Mouse (Mus musculus): Measurements from ENCODE around the gene Olfr794. TPM values are rescaled to one million over a fixed set of nuclear protein-coding genes. Genes with fewer than 3 reads are reported as not detected.

The Olfr794 gene
- total and polyA plus RNA-seq, 3 experiments: not detected

- Histone ChIP-seq H3K9ac (ENCODE audit: insufficient read depth, low read depth) (no peak within 1 kb of the TSS), H3K79me2 (replicated peaks; ENCODE audit: control insufficient read depth, extremely low read depth, insufficient read depth, poor library complexity, severe bottlenecking) (no peaks in the 10 kb centered on the region), H3K27me3 (replicated peaks) (no peaks in the 10 kb centered on the region), H3K4me2 (ENCODE audit: insufficient read depth, low read depth, poor library complexity, severe bottlenecking) (no peak within 1 kb of the TSS), H3K36me3 (replicated peaks in 1 of 2; ENCODE audit: control insufficient read depth in 1 of 2, insufficient read depth in 1 of 2, low read length in 1 of 2) (no peaks in the 10 kb centered on the region), H3K27ac (ENCODE audit: insufficient read depth, low read depth) (no peak within 1 kb of the TSS), H3K4me1 (ENCODE audit: control insufficient read depth in 1 of 2, insufficient read depth in 2 of 2) (no peaks in the 10 kb centered on the region), H3K9me3 (replicated peaks; ENCODE audit: low read length) (no peaks in the 10 kb centered on the region), H3K4me3 (replicated peaks in 1 of 3; ENCODE audit: low read depth in 2 of 3, low read length in 2 of 3, poor library complexity in 1 of 3) (no peak within 1 kb of the TSS)
- TF ChIP-seq MXI1 (IDR thresholded peaks at IDR 0.05; ENCODE audit: low read depth, low read length) (no peak), SIN3A (IDR thresholded peaks at IDR 0.05; ENCODE audit: low read length) (no peak), EP300 (IDR thresholded peaks at IDR 0.05; ENCODE audit: low read length) (no peak), ELF1 (IDR thresholded peaks at IDR 0.05; ENCODE audit: low read depth, low read length) (no peak), RAD21 (IDR thresholded peaks at IDR 0.05; ENCODE audit: low read depth, low read length) (no peak), JUN (IDR thresholded peaks at IDR 0.05; ENCODE audit: insufficient read depth, low read depth, low read length) (no peak), JUND (conservative IDR thresholded peaks at IDR 0.05; ENCODE audit: low read depth, low read length) (no peak), IRF4 (IDR thresholded peaks at IDR 0.05; ENCODE audit: low read depth, low read length) (no peak), CHD2 (IDR thresholded peaks at IDR 0.05; ENCODE audit: low read length) (no peak), ZNF384 (IDR thresholded peaks at IDR 0.05; ENCODE audit: low read depth, low read length) (no peak)
- DNase-seq (ENCODE audit: extremely low read depth): no peak
- in situ Hi-C loops (cut with MboI; ENCODE audit: low pct_ligation_motif_present, low pct_unique_long_range_greater_than_20kb, low sequenced_read_pairs): no loop called here
- dilution Hi-C loops (cut with MboI; ENCODE audit: extremely low pct_ligation_motif_present, extremely low pct_unique_long_range_greater_than_20kb, low sequenced_read_pairs): no loop called here
Measured at GRCm38 (mm10) chr10:129612470-129612869, 45.0 kb downstream of the Olfr794 start, which contains the start of gene Olfr796. Gene Olfr796, minus strand, starts transcription at chr10:129612570.

- in situ Hi-C loops (cut with MboI; ENCODE audit: low pct_ligation_motif_present, low pct_unique_long_range_greater_than_20kb, low sequenced_read_pairs): no loop called here
- H3K4me2 ChIP-seq (ENCODE audit: insufficient read depth, low read depth, poor library complexity, severe bottlenecking): no peak overlapping the region
- no peak overlapping the region for H3K4me3 ChIP-seq (replicated peaks in 1 of 3; ENCODE audit: low read depth in 2 of 3, low read length in 2 of 3, poor library complexity in 1 of 3)
- no peaks in the 10 kb centered on the region for H3K36me3 ChIP-seq (replicated peaks in 1 of 2; ENCODE audit: control insufficient read depth in 1 of 2, insufficient read depth in 1 of 2, low read length in 1 of 2)
- no peaks in the 10 kb centered on the region for H3K79me2 ChIP-seq (replicated peaks; ENCODE audit: control insufficient read depth, extremely low read depth, insufficient read depth, poor library complexity, severe bottlenecking)
- H3K9me3 ChIP-seq (replicated peaks; ENCODE audit: low read length): no peaks in the 10 kb centered on the region
- H3K4me1 ChIP-seq (ENCODE audit: control insufficient read depth in 1 of 2, insufficient read depth in 2 of 2): no peaks in the 10 kb centered on the region
- no peak for TF ChIP-seq ELF1 (IDR thresholded peaks at IDR 0.05; ENCODE audit: low read depth, low read length)
- no peak for TF ChIP-seq ZC3H11A (IDR thresholded peaks at IDR 0.05; ENCODE audit: low read depth, low read length)
- no peak for TF ChIP-seq NELFE (IDR thresholded peaks at IDR 0.05; ENCODE audit: low read depth, low read length)
- TF ChIP-seq PAX5 (IDR thresholded peaks at IDR 0.05; ENCODE audit: low read length): no peak
- no peak for TF ChIP-seq POLR2AphosphoS2 (IDR thresholded peaks at IDR 0.05; ENCODE audit: low read depth, low read length)
- TF ChIP-seq SMC3 (IDR thresholded peaks at IDR 0.05; ENCODE audit: low read depth, low read length): peak; percentile 37
- peak; percentile 15 for TF ChIP-seq RAD21 (IDR thresholded peaks at IDR 0.05; ENCODE audit: low read depth, low read length)
- TF ChIP-seq MAFK (IDR thresholded peaks at IDR 0.05; ENCODE audit: insufficient replicate concordance, low read length): no peak
- no peak for TF ChIP-seq RCOR1 (conservative IDR thresholded peaks at IDR 0.05; ENCODE audit: low read depth, low read length)
- TF ChIP-seq TCF12 (IDR thresholded peaks at IDR 0.05; ENCODE audit: low read depth, low read length): no peak
- TF ChIP-seq CTCF (conservative IDR thresholded peaks at IDR 0.05 in 1 of 2, IDR thresholded peaks at IDR 0.05 in 1 of 2; ENCODE audit: low read depth in 2 of 2, low read length in 2 of 2): peak in 1 of 2 experiments; percentile 34; a peak in 2 of 4 replicates
- no peaks in the 10 kb centered on the region for H3K27me3 ChIP-seq (replicated peaks)
- no peak overlapping the region for H3K27ac ChIP-seq (ENCODE audit: insufficient read depth, low read depth)
- no peak overlapping the region for H3K9ac ChIP-seq (ENCODE audit: insufficient read depth, low read depth)
- dilution Hi-C loops (cut with MboI; ENCODE audit: extremely low pct_ligation_motif_present, extremely low pct_unique_long_range_greater_than_20kb, low sequenced_read_pairs): no loop called here
- DNase-seq (ENCODE audit: extremely low read depth): no peak
Measured at GRCm38 (mm10) chr10:129621724-129622123, 54.3 kb downstream of the Olfr794 start.

Other genes with a start within 250 kb of the Olfr794 start
Only the 20 nearest of the 27 such genes appear.
- 0.04 and 0.08 TPM in 2 replicates for gene Olfr784, start 183.6 kb upstream of the Olfr794 start, total RNA-seq (2012; rRNA removed)
- not detected in 2 replicates for gene Olfr784, start 183.6 kb upstream of the Olfr794 start, total RNA-seq (2014; rRNA removed)
- 0.10 TPM in 1 of 2 replicates, not detected in the other for gene Olfr784, start 183.6 kb upstream of the Olfr794 start, polyA plus RNA-seq (2012; ENCODE audit: insufficient read length, low read depth)
- gene Olfr785, start 162.2 kb upstream of the Olfr794 start, total RNA-seq (2012; rRNA removed): not detected in 2 replicates
- not detected in 2 replicates for gene Olfr785, start 162.2 kb upstream of the Olfr794 start, total RNA-seq (2014; rRNA removed)
- not detected in 2 replicates for gene Olfr785, start 162.2 kb upstream of the Olfr794 start, polyA plus RNA-seq (2012; ENCODE audit: insufficient read length, low read depth)
- not detected in 2 replicates for gene Olfr786, start 140.3 kb upstream of the Olfr794 start, total RNA-seq (2012; rRNA removed)
- gene Olfr786, start 140.3 kb upstream of the Olfr794 start, total RNA-seq (2014; rRNA removed): not detected in 2 replicates
- gene Olfr786, start 140.3 kb upstream of the Olfr794 start, polyA plus RNA-seq (2012; ENCODE audit: insufficient read length, low read depth): not detected in 2 replicates
- not detected in 2 replicates for gene Olfr787, start 105.8 kb upstream of the Olfr794 start, total RNA-seq (2012; rRNA removed)
- gene Olfr787, start 105.8 kb upstream of the Olfr794 start, total RNA-seq (2014; rRNA removed): not detected in 2 replicates
- gene Olfr787, start 105.8 kb upstream of the Olfr794 start, polyA plus RNA-seq (2012; ENCODE audit: insufficient read length, low read depth): not detected in 2 replicates
- gene Olfr788, start 96.7 kb upstream of the Olfr794 start, total RNA-seq (2012; rRNA removed): not detected in 2 replicates
- gene Olfr788, start 96.7 kb upstream of the Olfr794 start, total RNA-seq (2014; rRNA removed): not detected in 2 replicates
- not detected in 2 replicates for gene Olfr788, start 96.7 kb upstream of the Olfr794 start, polyA plus RNA-seq (2012; ENCODE audit: insufficient read length, low read depth)
- not detected in 2 replicates for gene Olfr789, start 82.9 kb upstream of the Olfr794 start, total RNA-seq (2012; rRNA removed)
- not detected in 2 replicates for gene Olfr789, start 82.9 kb upstream of the Olfr794 start, total RNA-seq (2014; rRNA removed)
- not detected in 2 replicates for gene Olfr789, start 82.9 kb upstream of the Olfr794 start, polyA plus RNA-seq (2012; ENCODE audit: insufficient read length, low read depth)
- gene Olfr790, start 69.2 kb upstream of the Olfr794 start, total RNA-seq (2012; rRNA removed): not detected in 2 replicates
- not detected in 2 replicates for gene Olfr790, start 69.2 kb upstream of the Olfr794 start, total RNA-seq (2014; rRNA removed)
- gene Olfr790, start 69.2 kb upstream of the Olfr794 start, polyA plus RNA-seq (2012; ENCODE audit: insufficient read length, low read depth): not detected in 2 replicates
- not detected in 2 replicates for gene Olfr791, start 45.9 kb upstream of the Olfr794 start, total RNA-seq (2012; rRNA removed)
- gene Olfr791, start 45.9 kb upstream of the Olfr794 start, total RNA-seq (2014; rRNA removed): not detected in 2 replicates
- not detected in 2 replicates for gene Olfr791, start 45.9 kb upstream of the Olfr794 start, polyA plus RNA-seq (2012; ENCODE audit: insufficient read length, low read depth)
- not detected in 2 replicates for gene Olfr792, start 28.5 kb upstream of the Olfr794 start, total RNA-seq (2012; rRNA removed)
- not detected in 2 replicates for gene Olfr792, start 28.5 kb upstream of the Olfr794 start, total RNA-seq (2014; rRNA removed)
- gene Olfr792, start 28.5 kb upstream of the Olfr794 start, polyA plus RNA-seq (2012; ENCODE audit: insufficient read length, low read depth): not detected in 2 replicates
- gene Olfr796, start 44.9 kb downstream of the Olfr794 start, total RNA-seq (2012; rRNA removed): not detected in 2 replicates
- not detected in 2 replicates for gene Olfr796, start 44.9 kb downstream of the Olfr794 start, total RNA-seq (2014; rRNA removed)
- 0.07 TPM in 1 of 2 replicates, not detected in the other for gene Olfr796, start 44.9 kb downstream of the Olfr794 start, polyA plus RNA-seq (2012; ENCODE audit: insufficient read length, low read depth)
- gene Olfr798, start 60.3 kb downstream of the Olfr794 start, total RNA-seq (2012; rRNA removed): not detected in 2 replicates
- not detected in 2 replicates for gene Olfr798, start 60.3 kb downstream of the Olfr794 start, total RNA-seq (2014; rRNA removed)
- not detected in 2 replicates for gene Olfr798, start 60.3 kb downstream of the Olfr794 start, polyA plus RNA-seq (2012; ENCODE audit: insufficient read length, low read depth)
- not detected in 2 replicates for gene Olfr799, start 69.8 kb downstream of the Olfr794 start, total RNA-seq (2012; rRNA removed)
- gene Olfr799, start 69.8 kb downstream of the Olfr794 start, total RNA-seq (2014; rRNA removed): not detected in 2 replicates
- not detected in 2 replicates for gene Olfr799, start 69.8 kb downstream of the Olfr794 start, polyA plus RNA-seq (2012; ENCODE audit: insufficient read length, low read depth)
- gene Olfr800, start 90.0 kb downstream of the Olfr794 start, total RNA-seq (2012; rRNA removed): not detected in 2 replicates
- gene Olfr800, start 90.0 kb downstream of the Olfr794 start, total RNA-seq (2014; rRNA removed): not detected in 2 replicates
- not detected in 2 replicates for gene Olfr800, start 90.0 kb downstream of the Olfr794 start, polyA plus RNA-seq (2012; ENCODE audit: insufficient read length, low read depth)
- gene Olfr801, start 106.2 kb downstream of the Olfr794 start, total RNA-seq (2012; rRNA removed): not detected in 2 replicates
- gene Olfr801, start 106.2 kb downstream of the Olfr794 start, total RNA-seq (2014; rRNA removed): not detected in 2 replicates
- not detected in 2 replicates for gene Olfr801, start 106.2 kb downstream of the Olfr794 start, polyA plus RNA-seq (2012; ENCODE audit: insufficient read length, low read depth)
- gene Olfr802, start 120.5 kb downstream of the Olfr794 start, total RNA-seq (2012; rRNA removed): not detected in 2 replicates
- gene Olfr802, start 120.5 kb downstream of the Olfr794 start, total RNA-seq (2014; rRNA removed): not detected in 2 replicates
- gene Olfr802, start 120.5 kb downstream of the Olfr794 start, polyA plus RNA-seq (2012; ENCODE audit: insufficient read length, low read depth): not detected in 2 replicates
- gene Olfr803, start 126.6 kb downstream of the Olfr794 start, total RNA-seq (2012; rRNA removed): not detected in 2 replicates
- gene Olfr803, start 126.6 kb downstream of the Olfr794 start, total RNA-seq (2014; rRNA removed): not detected in 2 replicates
- gene Olfr803, start 126.6 kb downstream of the Olfr794 start, polyA plus RNA-seq (2012; ENCODE audit: insufficient read length, low read depth): not detected in 2 replicates
- not detected in 2 replicates for gene Olfr804, start 135.6 kb downstream of the Olfr794 start, total RNA-seq (2012; rRNA removed)
- gene Olfr804, start 135.6 kb downstream of the Olfr794 start, total RNA-seq (2014; rRNA removed): not detected in 2 replicates
- gene Olfr804, start 135.6 kb downstream of the Olfr794 start, polyA plus RNA-seq (2012; ENCODE audit: insufficient read length, low read depth): not detected in 2 replicates
- not detected in 2 replicates for gene Olfr805, start 161.7 kb downstream of the Olfr794 start, total RNA-seq (2012; rRNA removed)
- not detected in 2 replicates for gene Olfr805, start 161.7 kb downstream of the Olfr794 start, total RNA-seq (2014; rRNA removed)
- gene Olfr805, start 161.7 kb downstream of the Olfr794 start, polyA plus RNA-seq (2012; ENCODE audit: insufficient read length, low read depth): not detected in 2 replicates
- gene Olfr806, start 174.3 kb downstream of the Olfr794 start, total RNA-seq (2012; rRNA removed): not detected in 2 replicates
- gene Olfr806, start 174.3 kb downstream of the Olfr794 start, total RNA-seq (2014; rRNA removed): not detected in 2 replicates
- gene Olfr806, start 174.3 kb downstream of the Olfr794 start, polyA plus RNA-seq (2012; ENCODE audit: insufficient read length, low read depth): not detected in 2 replicates
- gene Olfr807, start 190.1 kb downstream of the Olfr794 start, total RNA-seq (2012; rRNA removed): not detected in 2 replicates
- gene Olfr807, start 190.1 kb downstream of the Olfr794 start, total RNA-seq (2014; rRNA removed): not detected in 2 replicates
- not detected in 2 replicates for gene Olfr807, start 190.1 kb downstream of the Olfr794 start, polyA plus RNA-seq (2012; ENCODE audit: insufficient read length, low read depth)

All from CH12.LX (cell line).